Mouse (Mus musculus): Measurements from ENCODE around the gene Ubtd2.

The Ubtd2 gene

GRCm38 (mm10) chr11:32454800-32455506 lies at the start of gene Ubtd2:
Gene Ubtd2, plus strand, starts transcription at chr11:32455370.
- DNase-seq = peak; percentile 94

GRCm38 (mm10) chr11:32407863-32408262 lies 47.3 kb upstream of the Ubtd2 start:
- no peak for DNase-seq

GRCm38 (mm10) chr11:32409052-32409451 lies 46.1 kb upstream of the Ubtd2 start:
- no peak for DNase-seq

- no peak for DNase-seq
Measured at GRCm38 (mm10) chr11:32409823-32410562, 45.2 kb upstream of the Ubtd2 start.

GRCm38 (mm10) chr11:32420001-32420400 lies 35.2 kb upstream of the Ubtd2 start:
- DNase-seq = no peak

- DNase-seq = no peak
Measured at GRCm38 (mm10) chr11:32423311-32423710, 31.9 kb upstream of the Ubtd2 start.

- no peak for DNase-seq
Measured at GRCm38 (mm10) chr11:32424600-32424999, 30.6 kb upstream of the Ubtd2 start.

GRCm38 (mm10) chr11:32425043-32425658 lies 30.0 kb upstream of the Ubtd2 start:
- DNase-seq = no peak

GRCm38 (mm10) chr11:32427537-32427936 lies 27.6 kb upstream of the Ubtd2 start:
- no peak for DNase-seq

- DNase-seq = peak; percentile 28
Measured at GRCm38 (mm10) chr11:32435410-32436060, 19.6 kb upstream of the Ubtd2 start.

GRCm38 (mm10) chr11:32442576-32442975 lies 12.6 kb upstream of the Ubtd2 start:
- no peak for DNase-seq

GRCm38 (mm10) chr11:32444266-32444665 lies 10.9 kb upstream of the Ubtd2 start:
- no peak for DNase-seq

- DNase-seq = no peak
Measured at GRCm38 (mm10) chr11:32445135-32445534, 10.0 kb upstream of the Ubtd2 start.

- DNase-seq = no peak
Measured at GRCm38 (mm10) chr11:32445637-32446226, 9.4 kb upstream of the Ubtd2 start.

GRCm38 (mm10) chr11:32450216-32450615 lies 5.0 kb upstream of the Ubtd2 start:
- peak; percentile 17 for DNase-seq

GRCm38 (mm10) chr11:32451306-32451705 lies 3.9 kb upstream of the Ubtd2 start:
- no peak for DNase-seq

GRCm38 (mm10) chr11:32452745-32453144 lies 2.4 kb upstream of the Ubtd2 start:
- no peak for DNase-seq

- DNase-seq = no peak
Measured at GRCm38 (mm10) chr11:32453353-32453915, 1.7 kb upstream of the Ubtd2 start.

- no peak for DNase-seq
Measured at GRCm38 (mm10) chr11:32454231-32454799, 855 bp upstream of the Ubtd2 start.

- peak; percentile 32 for DNase-seq
Measured at GRCm38 (mm10) chr11:32455507-32456141, 454 bp downstream of the Ubtd2 start.

- no peak for DNase-seq
Measured at GRCm38 (mm10) chr11:32456356-32456755, 1.2 kb downstream of the Ubtd2 start.

GRCm38 (mm10) chr11:32464282-32464681 lies 9.1 kb downstream of the Ubtd2 start:
- no peak for DNase-seq

All from kidney, adult 11 months (tissue).